Mouse (Mus musculus) liver, postnatal 0 days (tissue): ENCODE measurements around the gene Ncoa6. TPM values are rescaled to one million over a fixed set of nuclear protein-coding genes. Genes with fewer than 3 reads are reported as not detected.

Experiments
- ATAC-seq: fragments of 200-750 bp; cut with Nextera tagmentation; 2 replicates; pipeline ENCODE4 v1.8.0; 2017; ENCODE audit warnings: mild to moderate bottlenecking, moderate library complexity
- DNase-seq: peaks from one replicate; pipeline ENCODE4 v3.0.0-alpha.2; 2016
- H3K27ac ChIP-seq: fragments of 300-500 bp; sonication (generic); 2 replicates; pipeline ENCODE4 v1.5.1; 2014; ENCODE audit warnings: antibody characterized with exemption, moderate library complexity, mild to moderate bottlenecking, low read depth
- H3K27me3 ChIP-seq: fragments of 300-500 bp; sonication (generic); 2 replicates; pipeline ENCODE4 v1.6.1; 2014; ENCODE audit warnings: low read length, control low read depth, mixed read lengths; ENCODE audit not compliant: insufficient read depth
- H3K36me3 ChIP-seq: fragments of 300-500 bp; sonication (generic); replicated peaks from 2 replicates; pipeline ENCODE4 v1.6.1; 2014; ENCODE audit warnings: mild to moderate bottlenecking, control low read depth, low read length, moderate library complexity, mixed read lengths; ENCODE audit not compliant: insufficient read depth
- H3K4me1 ChIP-seq: fragments of 300-500 bp; sonication (generic); 2 replicates; pipeline ENCODE4 v1.6.1; 2014; ENCODE audit warnings: antibody characterized with exemption, mild to moderate bottlenecking, control low read depth; ENCODE audit not compliant: insufficient read depth
- H3K4me2 ChIP-seq: fragments of 300-500 bp; sonication (generic); 2 replicates; pipeline ENCODE4 v1.6.1; 2014; ENCODE audit warnings: low read depth, mild to moderate bottlenecking, low read length, moderate library complexity, mixed read lengths
- H3K4me3 ChIP-seq: fragments of 300-500 bp; sonication (generic); 2 replicates; pipeline ENCODE4 v1.5.1; 2014; ENCODE audit warnings: low read depth, low read length
- H3K9ac ChIP-seq: fragments of 300-500 bp; sonication (generic); replicated peaks from 2 replicates; pipeline ENCODE4 v1.6.1; 2014; ENCODE audit warnings: mild to moderate bottlenecking, moderate library complexity
- H3K9me3 ChIP-seq: fragments of 300-500 bp; sonication (generic); 2 replicates; pipeline ENCODE4 v1.6.1; 2016; ENCODE audit warnings: mild to moderate bottlenecking, control low read depth, low read length, mixed read lengths
- CTCF ChIP-seq: sonication (generic); IDR thresholded peaks from 2 replicates; pipeline ENCODE4 v1.5.1; 2016; ENCODE audit warnings: antibody characterized with exemption, low read depth
- EP300 ChIP-seq: IDR thresholded peaks from 2 replicates; pipeline ENCODE4 v1.6.1; 2016; ENCODE audit warnings: antibody characterized with exemption, low read depth, mild to moderate bottlenecking
- WGBS: fragments of 180-500 bp; shearing (Covaris S2); extraction: QIAGEN DNeasy Blood & Tissue Kit; methylation state at CpG from one replicate; pipeline ENCODE4 v1.1.7; 2014; ENCODE audit not compliant: insufficient replicate concordance; 5-methylcytosine and 5-hydroxymethylcytosine counted together
- polyA plus RNA-seq: library from polyadenylated mRNA; unstranded; fragments of >200 nt; fragmentation: Nextera tagmentation; extraction: Ambion mirVana; gene quantifications from 2 replicates; pipeline ENCODE4 v1.2.1, GENCODE M21; 2015

Ncoa6 gene
- polyA plus RNA-seq, 1 experiment from 2014 or later, result 6.3 TPM

DNA sequence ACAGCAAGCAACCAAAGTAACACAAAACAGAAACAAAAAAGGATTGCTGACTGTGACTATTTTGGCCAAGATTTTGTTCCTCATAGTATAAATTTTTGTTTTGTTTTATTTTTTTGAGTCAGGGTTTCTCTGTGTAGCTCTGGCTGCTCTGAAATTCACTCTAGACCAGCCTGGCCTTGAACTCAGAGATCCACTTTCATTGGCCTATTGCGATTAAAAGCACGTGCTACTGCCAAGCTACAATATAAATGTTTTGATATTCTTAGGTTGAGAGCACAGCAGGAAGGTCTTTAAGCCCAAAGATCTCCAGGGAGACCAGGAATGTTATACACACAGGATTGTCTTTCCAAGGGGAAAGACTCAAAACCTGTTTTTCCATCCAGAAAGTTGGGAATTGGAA is 30.2 kb downstream of the Ncoa6 start:
- no peak for TF ChIP-seq EP300
- TF ChIP-seq CTCF, result no peak
- no peaks in the 10 kb centered on the region; the same call in 1 of the 2 replicates for H3K4me1 ChIP-seq
- no peaks in the 10 kb centered on the region for H3K27me3 ChIP-seq
- H3K9ac ChIP-seq, result no peak overlapping the region
- peak overlapping the region; percentile 0; the same call in 1 of the 2 replicates for H3K27ac ChIP-seq
- no peaks in the 10 kb centered on the region for H3K9me3 ChIP-seq
- 64% methylated on average over 2 of the region's 2 CpGs for WGBS
- no peak for ATAC-seq
- DNase-seq, result no peak
- no peaks in the 10 kb centered on the region for H3K36me3 ChIP-seq
- H3K4me3 ChIP-seq, result no peak overlapping the region
- H3K4me2 ChIP-seq, result no peak overlapping the region

DNA sequence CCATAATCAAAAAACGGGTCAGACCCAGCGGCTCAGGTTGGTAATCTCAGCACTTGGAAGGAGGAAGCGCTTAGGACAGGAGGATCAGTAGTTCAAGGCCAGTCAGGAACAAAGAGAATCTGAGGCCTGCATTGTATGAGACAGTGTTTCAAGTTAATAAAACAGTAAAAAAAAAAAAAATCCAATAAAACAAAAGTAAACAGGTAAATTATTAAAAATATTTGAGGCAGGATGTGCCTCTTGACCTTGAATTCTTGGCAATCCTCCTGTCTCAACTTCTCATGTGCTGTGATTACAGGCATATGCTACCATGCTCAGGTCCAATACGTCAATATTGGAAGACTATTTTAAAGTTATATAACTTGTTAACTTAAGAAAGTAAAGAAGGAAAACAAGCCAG is 30.8 kb downstream of the Ncoa6 start:
- H3K27me3 ChIP-seq, result no peaks in the 10 kb centered on the region
- no peak overlapping the region for H3K4me3 ChIP-seq
- TF ChIP-seq EP300 (no peak), CTCF (no peak)
- H3K4me1 ChIP-seq, result no peaks in the 10 kb centered on the region; the same call in 1 of the 2 replicates
- no peaks in the 10 kb centered on the region for H3K9me3 ChIP-seq
- no peak for DNase-seq
- peaks cover under 1% of the 10 kb centered on the region; the same call in 1 of the 2 replicates for H3K36me3 ChIP-seq
- H3K9ac ChIP-seq, result no peak overlapping the region
- H3K27ac ChIP-seq, result no peak overlapping the region
- 77% methylated on average over 4 of the region's 4 CpGs for WGBS
- no peak for ATAC-seq
- no peak overlapping the region for H3K4me2 ChIP-seq

DNA sequence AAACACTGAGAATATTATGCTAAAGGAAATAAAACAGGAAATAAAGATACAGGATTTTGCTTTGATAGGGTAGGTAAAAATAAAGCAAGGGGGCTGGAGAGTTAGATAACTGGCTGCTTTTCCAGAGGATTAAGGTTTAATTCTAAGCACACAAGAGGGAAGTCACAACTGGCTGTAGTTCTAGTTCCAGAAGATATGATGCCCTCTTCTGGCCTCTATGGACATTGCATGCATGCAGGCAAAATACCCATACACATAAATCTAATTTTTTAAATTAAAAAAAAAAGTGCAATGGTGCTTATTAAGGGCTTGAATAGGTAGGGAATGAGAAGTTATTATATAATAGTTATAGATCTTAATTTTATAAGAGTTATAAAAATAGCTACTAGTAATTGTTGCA is 37.2 kb downstream of the Ncoa6 start:
- Histone ChIP-seq H3K27ac (no peak overlapping the region), H3K9ac (no peak overlapping the region), H3K9me3 (no peaks in the 10 kb centered on the region), H3K27me3 (no peaks in the 10 kb centered on the region), H3K4me1 (no peaks in the 10 kb centered on the region), H3K4me3 (no peak overlapping the region), H3K36me3 (peaks cover 37% of the 10 kb centered on the region), H3K4me2 (no peak overlapping the region)
- no peak for ATAC-seq
- TF ChIP-seq CTCF (peak; percentile 61), EP300 (no peak)
- DNase-seq, result no peak

DNA sequence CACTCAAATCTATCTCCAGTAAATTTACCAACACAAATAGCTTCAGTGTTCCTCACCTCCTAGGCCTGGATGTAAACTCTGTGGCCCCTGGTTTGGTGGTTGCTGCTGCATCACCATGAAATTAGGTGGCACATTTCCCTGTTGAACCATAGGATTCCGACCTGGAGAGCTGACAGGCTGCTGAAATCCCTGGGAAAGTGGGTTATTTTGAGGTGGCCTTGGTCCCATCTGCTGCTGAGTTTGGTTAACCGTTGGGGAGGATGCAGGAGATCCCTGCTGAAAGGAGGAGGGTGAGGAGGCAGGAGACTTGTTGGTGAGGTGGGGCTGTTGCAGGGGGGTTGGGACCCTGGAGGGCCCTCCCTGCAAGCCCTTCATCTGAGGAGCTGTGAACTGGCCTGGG is 52.8 kb downstream of the Ncoa6 start:
- no peaks in the 10 kb centered on the region for H3K4me1 ChIP-seq
- 75% methylated on average over 2 of the region's 2 CpGs for WGBS
- no peak for ATAC-seq
- H3K9me3 ChIP-seq, result no peaks in the 10 kb centered on the region
- no peaks in the 10 kb centered on the region for H3K27me3 ChIP-seq
- DNase-seq, result no peak
- H3K27ac ChIP-seq, result no peak overlapping the region
- H3K9ac ChIP-seq, result no peak overlapping the region
- no peak for TF ChIP-seq EP300
- no peak for TF ChIP-seq CTCF
- no peak overlapping the region for H3K4me3 ChIP-seq
- H3K36me3 ChIP-seq, result peaks cover 50% of the 10 kb centered on the region
- H3K4me2 ChIP-seq, result no peak overlapping the region

DNA sequence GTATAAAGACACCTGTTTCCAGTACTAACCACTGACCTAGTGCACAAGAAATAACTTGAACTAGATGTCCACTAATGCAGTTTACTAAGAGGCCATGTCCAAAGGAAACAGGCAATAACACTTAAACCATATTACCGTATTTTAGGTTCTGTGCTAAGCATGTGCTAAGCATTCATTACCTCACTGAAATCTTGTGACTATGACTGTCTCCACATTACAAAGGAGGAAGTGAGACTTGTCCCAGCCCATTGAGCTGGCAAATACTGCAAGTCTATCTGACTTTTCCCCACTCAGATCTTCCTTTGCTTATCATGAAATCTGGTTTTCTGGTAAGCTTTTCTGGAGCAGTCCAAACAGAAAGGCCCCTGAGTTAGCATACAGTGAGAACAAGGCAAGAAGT is 69.1 kb downstream of the Ncoa6 start:
- no peaks in the 10 kb centered on the region for H3K4me1 ChIP-seq
- no peak overlapping the region for H3K4me3 ChIP-seq
- no peak overlapping the region for H3K9ac ChIP-seq
- no peaks in the 10 kb centered on the region for H3K27me3 ChIP-seq
- H3K27ac ChIP-seq, result no peak overlapping the region
- no peak overlapping the region for H3K4me2 ChIP-seq
- peaks cover 58% of the 10 kb centered on the region for H3K36me3 ChIP-seq
- no peaks in the 10 kb centered on the region for H3K9me3 ChIP-seq
- WGBS, result 66% methylated on average over 1 of the region's 1 CpGs
- ATAC-seq, result no peak
- no peak for DNase-seq
- no peak for TF ChIP-seq CTCF
- TF ChIP-seq EP300, result no peak

- no peak overlapping the region for H3K4me2 ChIP-seq
- no peaks in the 10 kb centered on the region for H3K9me3 ChIP-seq
- no peak overlapping the region for H3K4me3 ChIP-seq
- DNase-seq, result no peak
- ATAC-seq, result no peak
- H3K4me1 ChIP-seq, result no peaks in the 10 kb centered on the region
- no peaks in the 10 kb centered on the region for H3K27me3 ChIP-seq
- no peak overlapping the region for H3K27ac ChIP-seq
- H3K9ac ChIP-seq, result no peak overlapping the region
- peaks cover 46% of the 10 kb centered on the region for H3K36me3 ChIP-seq
- 93% methylated on average over 4 of the region's 4 CpGs for WGBS
- TF ChIP-seq CTCF (no peak), EP300 (no peak)
Observed at GRCm38 (mm10) chr2:155401926-155402325, 71.8 kb downstream of the Ncoa6 start.

GRCm38 (mm10) chr2:155400276-155400675 is 73.4 kb downstream of the Ncoa6 start:
- no peak overlapping the region for H3K27ac ChIP-seq
- TF ChIP-seq EP300 (no peak), CTCF (no peak)
- H3K9ac ChIP-seq, result no peak overlapping the region
- no peaks in the 10 kb centered on the region for H3K27me3 ChIP-seq
- H3K4me3 ChIP-seq, result no peak overlapping the region
- DNase-seq (no peak), ATAC-seq (no peak)
- H3K4me2 ChIP-seq, result no peak overlapping the region
- no peaks in the 10 kb centered on the region for H3K9me3 ChIP-seq
- peaks cover 35% of the 10 kb centered on the region for H3K36me3 ChIP-seq
- no peaks in the 10 kb centered on the region for H3K4me1 ChIP-seq
